Mouse (Mus musculus) ES-Bruce4 (cell line): Measurements from ENCODE around the gene Gcn1l1.

ENCODE experiments used
- CTCF ChIP-seq: IDR thresholded peaks from one replicate; pipeline ENCODE4 v1.8.1; 2011; ENCODE audit warnings: low read depth, low read length
- EP300 ChIP-seq: IDR thresholded peaks from 2 replicates; pipeline ENCODE4 v1.6.1; 2011; ENCODE audit warnings: low read depth, low read length; ENCODE audit not compliant: insufficient read depth
- POLR2A ChIP-seq: IDR thresholded peaks from one replicate; pipeline ENCODE4 v1.8.1; 2011; ENCODE audit warnings: low read length; ENCODE audit not compliant: insufficient read depth

DNA sequence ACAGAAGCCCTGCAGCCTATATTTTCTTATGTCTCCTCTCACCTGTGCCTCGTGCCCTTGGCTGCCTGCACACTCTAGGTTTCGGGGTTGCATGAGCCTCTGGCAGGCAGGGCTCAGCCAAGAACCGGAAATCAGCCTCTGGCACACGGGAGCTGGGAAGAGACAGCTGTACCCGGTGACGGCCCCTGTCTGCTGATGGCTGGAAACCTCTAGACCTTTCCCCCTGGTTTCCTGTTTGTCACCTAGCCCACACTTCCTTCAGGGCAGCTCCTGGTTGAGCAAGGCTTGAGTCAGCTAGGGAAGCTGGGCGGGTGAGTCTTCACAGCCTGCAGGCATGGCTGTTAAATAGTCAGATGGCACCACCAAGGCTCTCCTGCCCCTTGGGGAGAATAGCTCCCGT lies 30.2 kb upstream of the Gcn1l1 start:
- TF ChIP-seq POLR2A (no peak), CTCF (no peak), EP300 (no peak)
